Mouse (Mus musculus) CH12.LX (cell line): ENCODE data around the gene Caskin1. TPM values are rescaled to one million over a fixed set of nuclear protein-coding genes. Genes with fewer than 3 reads are reported as not detected.

Source experiments
- DNase-seq: peaks from one replicate; pipeline ENCODE4 v3.0.0-alpha.2; 2013; ENCODE audit errors: extremely low read depth
- H3K27ac ChIP-seq: 2 replicates; pipeline ENCODE4 v1.5.1; 2012; ENCODE audit warnings: low read depth, mild to moderate bottlenecking, control low read depth, moderate library complexity; ENCODE audit not compliant: insufficient read depth
- H3K27me3 ChIP-seq: replicated peaks from 2 replicates; pipeline ENCODE3; 2012; ENCODE audit warnings: inconsistent platforms
- H3K36me3 ChIP-seq, 2 experiments: replicated peaks in 1 of 2; 2 replicates each; pipeline versions ENCODE3 to v1.6.1; 2012; ENCODE audit warnings: inconsistent platforms in 1 of 2, low read length in 1 of 2, mild to moderate bottlenecking in 1 of 2, mixed read lengths in 1 of 2, moderate library complexity in 1 of 2; ENCODE audit not compliant: control insufficient read depth in 1 of 2, insufficient read depth in 1 of 2
- H3K4me1 ChIP-seq, 2 experiments: 2 replicates each; pipeline ENCODE4 v1.6.1; 2012; ENCODE audit warnings: inconsistent platforms in 1 of 2, moderate library complexity in 1 of 2; ENCODE audit not compliant: insufficient read depth in 2 of 2, control insufficient read depth in 1 of 2
- H3K4me2 ChIP-seq: 2 replicates; pipeline ENCODE4 v1.6.1; 2012; ENCODE audit warnings: low read depth, mild to moderate bottlenecking, control low read depth; ENCODE audit not compliant: poor library complexity, insufficient read depth, severe bottlenecking
- H3K4me3 ChIP-seq, 3 experiments: fragments of 150-350 bp in 1 of 3; sonication (generic) in 1 of 3; replicated peaks in 1 of 3; 2 replicates each; pipeline versions ENCODE3 to v1.5.1; 2011 to 2012; ENCODE audit warnings: low read depth in 2 of 3, low read length in 2 of 3, mild to moderate bottlenecking in 2 of 3, moderate library complexity in 2 of 3, control low read depth in 1 of 3, improper control_type of control experiment in 1 of 3, inconsistent platforms in 1 of 3, mixed read lengths in 1 of 3; ENCODE audit not compliant: poor library complexity in 1 of 3
- H3K79me2 ChIP-seq: replicated peaks from 2 replicates; pipeline ENCODE4 v1.6.1; 2012; ENCODE audit warnings: mild to moderate bottlenecking, moderate library complexity; ENCODE audit not compliant: control insufficient read depth, poor library complexity, insufficient read depth, severe bottlenecking; ENCODE audit errors: extremely low read depth
- H3K9ac ChIP-seq: 2 replicates; pipeline ENCODE4 v1.6.1; 2012; ENCODE audit warnings: low read depth, mild to moderate bottlenecking, control low read depth, moderate library complexity; ENCODE audit not compliant: insufficient read depth
- H3K9me3 ChIP-seq: replicated peaks from 2 replicates; pipeline ENCODE3; 2012; ENCODE audit warnings: low read length, inconsistent platforms, mixed read lengths
- BHLHE40 ChIP-seq: IDR thresholded peaks from 2 replicates; pipeline ENCODE4 v1.6.1; 2011; ENCODE audit warnings: mild to moderate bottlenecking, low read depth, low read length, improper control_type of control experiment
- CTCF ChIP-seq, 2 experiments: IDR thresholded peaks in 1 of 2; conservative IDR thresholded peaks in 1 of 2; 2 replicates each; pipeline ENCODE4 v1.5.1; 2011 to 2012; ENCODE audit warnings: low read depth in 2 of 2, low read length in 2 of 2, improper control_type of control experiment in 1 of 2, inconsistent platforms in 1 of 2, mild to moderate bottlenecking in 1 of 2, moderate library complexity in 1 of 2
- HCFC1 ChIP-seq: IDR thresholded peaks from 2 replicates; pipeline ENCODE4 v1.6.1; 2012; ENCODE audit warnings: low read depth, mild to moderate bottlenecking, inconsistent platforms, low read length, improper control_type of control experiment
- JUN ChIP-seq: IDR thresholded peaks from 2 replicates; pipeline ENCODE4 v1.6.1; 2011; ENCODE audit warnings: low read depth, mild to moderate bottlenecking, low read length, improper control_type of control experiment, moderate library complexity; ENCODE audit not compliant: insufficient read depth
- NELFE ChIP-seq: IDR thresholded peaks from 2 replicates; pipeline ENCODE4 v1.6.1; 2011; ENCODE audit warnings: low read depth, low read length, improper control_type of control experiment
- POLR2AphosphoS2 ChIP-seq: IDR thresholded peaks from 2 replicates; pipeline ENCODE4 v1.6.1; 2011; ENCODE audit warnings: low read depth, low read length, improper control_type of control experiment
- UBTF ChIP-seq: IDR thresholded peaks from 2 replicates; pipeline ENCODE4 v1.6.1; 2012; ENCODE audit warnings: low read depth, mild to moderate bottlenecking, inconsistent platforms, low read length, improper control_type of control experiment, moderate library complexity
- USF1 ChIP-seq: IDR thresholded peaks from 2 replicates; pipeline ENCODE4 v1.6.1; 2014; ENCODE audit warnings: low read depth, mild to moderate bottlenecking, inconsistent platforms, low read length, improper control_type of control experiment
- ZMIZ1 ChIP-seq: IDR thresholded peaks from 2 replicates; pipeline ENCODE4 v1.6.1; 2012; ENCODE audit warnings: low read depth, mild to moderate bottlenecking, inconsistent platforms, low read length, improper control_type of control experiment
- dilution Hi-C: fragments of 300-500 bp; cut with MboI; formaldehyde crosslinking; loops from 2 replicates; pipeline ENCODE4 v1.14.3; 2020; ENCODE audit warnings: low sequenced_read_pairs; ENCODE audit not compliant: extremely low pct_unique_long_range_greater_than_20kb, extremely low pct_ligation_motif_present
- in situ Hi-C: fragments of 300-500 bp; cut with MboI; formaldehyde crosslinking; loops from 3 replicates; pipeline ENCODE4 v1.14.3; 2019; ENCODE audit warnings: low sequenced_read_pairs, low pct_ligation_motif_present, low pct_unique_long_range_greater_than_20kb, mixed read lengths
- polyA plus RNA-seq: library from polyadenylated mRNA; unstranded; fragments of >175 nt; gene quantifications from 2 replicates; pipeline ENCODE4 v1.2.1, GENCODE M21; 2012; ENCODE audit warnings: low read depth; ENCODE audit not compliant: insufficient read length
- total RNA-seq, 2 experiments: library from RNA; depleted of rRNA; stranded (reverse); fragments of 300-350 nt in 1 of 2; fragments of >200 nt in 1 of 2; gene quantifications; 2 replicates each; pipeline ENCODE4 v1.2.3; 2012 to 2014

The Caskin1 gene
- total and polyA plus RNA-seq, 3 experiments: 0.08 to 0.71 TPM; not detected in 1

DNA sequence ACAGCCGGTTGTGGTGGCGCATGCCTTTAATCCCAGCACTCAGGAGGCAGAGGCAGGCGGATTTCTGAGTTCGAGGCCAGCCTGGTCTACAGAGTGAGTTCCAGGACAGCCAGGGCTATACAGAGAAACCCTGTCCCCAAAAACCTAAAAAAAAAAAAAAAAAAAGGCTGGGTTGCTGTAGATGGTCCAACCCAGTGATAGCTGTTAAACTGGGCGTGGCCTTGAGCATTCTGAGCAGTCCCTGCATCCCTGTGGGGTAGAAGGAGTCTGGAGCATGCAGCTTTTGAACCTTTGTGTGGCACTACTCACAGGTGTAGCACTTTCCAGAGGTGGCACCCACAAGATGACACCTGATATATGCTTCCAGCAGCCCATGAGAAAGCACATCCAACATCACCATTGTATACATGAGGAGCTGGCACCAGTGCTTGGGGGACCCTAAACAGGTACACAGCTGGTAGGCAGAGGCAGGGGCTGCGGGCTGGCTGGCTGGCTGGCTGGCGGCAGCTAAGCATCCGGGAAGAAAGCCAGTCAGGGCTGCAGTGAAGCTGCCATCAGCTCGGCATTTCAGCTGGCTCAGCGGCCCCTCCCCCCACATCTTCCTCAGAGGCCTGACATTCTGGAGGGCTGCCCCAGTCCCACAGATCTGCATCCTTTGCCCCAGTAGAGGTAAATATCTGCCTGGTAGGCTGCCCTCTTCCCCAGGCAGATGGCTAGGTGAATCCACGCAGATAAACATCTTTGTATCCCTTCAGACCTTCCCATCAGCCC, 3.1 kb upstream of the Caskin1 start:
- Histone ChIP-seq H3K27me3 (peaks cover 45% of the 10 kb centered on the region), H3K27ac (no peak overlapping the region), H3K4me2 (no peak overlapping the region), H3K79me2 (no peaks in the 10 kb centered on the region), H3K36me3 (no peaks in the 10 kb centered on the region), H3K9ac (no peak overlapping the region), H3K4me3 (no peak overlapping the region), H3K9me3 (no peaks in the 10 kb centered on the region), H3K4me1 (peaks cover 6 to 9% of the 10 kb centered on the region in 2 experiments; a peak in 3 of 4 replicates)
- DNase-seq: no peak
- TF ChIP-seq JUN: no peak
- no peak for TF ChIP-seq HCFC1
- no peak for TF ChIP-seq CTCF (conservative IDR thresholded peaks at IDR 0.05 in 1 of 2, IDR thresholded peaks at IDR 0.05 in 1 of 2; ENCODE audit: low read depth in 2 of 2, low read length in 2 of 2)
- no peak for TF ChIP-seq ZMIZ1
- TF ChIP-seq POLR2AphosphoS2: no peak
- TF ChIP-seq BHLHE40: no peak
- TF ChIP-seq NELFE: no peak
- dilution Hi-C loops (no loop called here), in situ Hi-C loops (no loop called here)

GRCm38 (mm10) chr17:24488662-24489264, 362 bp downstream of the Caskin1 start:
- in situ Hi-C loops: no loop called here
- no peak overlapping the region; the same call in 1 of the 2 replicates for H3K9ac ChIP-seq
- no peaks in the 10 kb centered on the region for H3K9me3 ChIP-seq
- TF ChIP-seq POLR2AphosphoS2 (no peak), USF1 (no peak), UBTF (peak; percentile 83; the same call in 1 of the 2 replicates)
- H3K4me1 ChIP-seq: peaks cover 5 to 6% of the 10 kb centered on the region in 2 experiments; a peak in 2 of 4 replicates
- peaks cover 56% of the 10 kb centered on the region for H3K27me3 ChIP-seq
- DNase-seq: no peak
- H3K79me2 ChIP-seq: no peaks in the 10 kb centered on the region
- peak overlapping the region; percentile 76 for H3K4me2 ChIP-seq
- no peak overlapping the region for H3K27ac ChIP-seq
- dilution Hi-C loops: no loop called here
- no peaks in the 10 kb centered on the region for H3K36me3 ChIP-seq
- peak overlapping the region in 1 of 3 experiments; percentile 47 for H3K4me3 ChIP-seq
